In genomic region chr4:108196277-108196855, GRCm38 (mm10) we compare ENCODE assay signal across 12 mouse cellular contexts. TPM values are rescaled to one million over a fixed set of nuclear protein-coding genes. Genes with fewer than 3 reads are reported as not detected.
A peak's percentile ranks its signal among the peaks of the same experiment; 100 is the strongest.
DNase-seq lines count a peak whose midpoint lies in the region; ATAC-seq and TF ChIP-seq lines count a peak whose summit lies in the region.
"Had no signal": no experiment of that assay in that cellular context is flagged by ENCODE, and none has a peak within 500 bp of the region (broad histone marks: within the 10 kb centered on the region; RNA-seq: fewer than 3 reads in every experiment).

No protein-coding gene starts in this region.

- DNase-seq in kidney, adult 9 months: no peak
- DNase-seq in adrenal gland, postnatal 14 days: peak; percentile 61
- DNase-seq in cerebellum, postnatal 25 days: peak; percentile 80 to 83
- DNase-seq in frontal cortex, postnatal 10 days (ENCODE audit: low spot score in 2 of 2): no peak
- no peak for DNase-seq in right cerebral cortex, postnatal 10 days (ENCODE audit: low spot score in 2 of 2)
- DNase-seq in thymus, adult 2 months: no peak
- DNase-seq: lung, adult 18-20 months; thymus, postnatal 25 days had no signal

- no peak overlapping the region for H3K4me3 ChIP-seq in kidney, embryonic 15.5 days (replicated peaks)
- no peak overlapping the region for H3K4me3 ChIP-seq in heart, embryonic 15.5 days
- H3K4me3 ChIP-seq in thymus, adult 2 months (ENCODE audit: control insufficient read depth, insufficient read depth, low read length): no peak overlapping the region
- H3K4me3 ChIP-seq: neural tube, embryonic 12.5 days had no signal

- H3K36me3 ChIP-seq in kidney, embryonic 15.5 days: no peaks in the 10 kb centered on the region
- no peaks in the 10 kb centered on the region for H3K36me3 ChIP-seq in heart, embryonic 15.5 days
- no peaks in the 10 kb centered on the region for H3K36me3 ChIP-seq in thymus, adult 2 months (ENCODE audit: control insufficient read depth, insufficient read depth, low read length)
- H3K36me3 ChIP-seq: neural tube, embryonic 12.5 days had no signal

- no peak for TF ChIP-seq CTCF in thymus, adult 2 months (IDR thresholded peaks at IDR 0.05; ENCODE audit: borderline replicate concordance, control insufficient read depth, extremely low read depth, insufficient read depth, low read length, poor library complexity)

- no peaks in the 10 kb centered on the region for H3K27me3 ChIP-seq in kidney, embryonic 15.5 days
- no peaks in the 10 kb centered on the region for H3K27me3 ChIP-seq in heart, embryonic 15.5 days
- H3K27me3 ChIP-seq in thymus, adult 2 months (ENCODE audit: control insufficient read depth, insufficient read depth, low read length): no peaks in the 10 kb centered on the region
- H3K27me3 ChIP-seq: neural tube, embryonic 12.5 days had no signal

- H3K9ac ChIP-seq in kidney, embryonic 15.5 days: no peak overlapping the region
- H3K9ac ChIP-seq in heart, embryonic 15.5 days: no peak overlapping the region
- H3K9ac ChIP-seq: neural tube, embryonic 12.5 days had no signal

- 0 out of 2 replicates have a peak, but pooled peaks have one; percentile 33 for ATAC-seq in kidney, embryonic 15.5 days (replicated peaks; ENCODE audit: low FRiP score)
- ATAC-seq in heart, embryonic 15.5 days (replicated peaks; ENCODE audit: insufficient number of reproducible peaks, insufficient read depth, low FRiP score, low read depth): no peak

- WGBS in kidney, embryonic 15.5 days: 50% methylated on average over 6 of the region's 6 CpGs
- WGBS in heart, embryonic 15.5 days: 56% methylated on average over 6 of the region's 6 CpGs
- WGBS in thymus, adult 2 months: 96% methylated on average over 6 of the region's 6 CpGs

- H3K27ac ChIP-seq in kidney, embryonic 15.5 days: no peak overlapping the region
- H3K27ac ChIP-seq in heart, embryonic 15.5 days: peak overlapping the region; percentile 20; the same call in 1 of the 2 replicates
- H3K27ac ChIP-seq in thymus, adult 2 months (ENCODE audit: control insufficient read depth, insufficient read depth, low read length): no peak overlapping the region
- H3K27ac ChIP-seq: neural tube, embryonic 12.5 days had no signal

- H3K4me2 ChIP-seq in kidney, embryonic 15.5 days: no peak overlapping the region
- H3K4me2 ChIP-seq in heart, embryonic 15.5 days: no peak overlapping the region
- H3K4me2 ChIP-seq: neural tube, embryonic 12.5 days had no signal

- peaks cover 5% of the 10 kb centered on the region; the same call in 1 of the 2 replicates for H3K4me1 ChIP-seq in kidney, embryonic 15.5 days
- H3K4me1 ChIP-seq in heart, embryonic 15.5 days (replicated peaks): 0 out of 2 replicates have a peak, but pooled peaks cover 5% of the 10 kb centered on the region
- no peaks in the 10 kb centered on the region for H3K4me1 ChIP-seq in thymus, adult 2 months (replicated peaks; ENCODE audit: control insufficient read depth, insufficient read depth, low read length)
- H3K4me1 ChIP-seq: neural tube, embryonic 12.5 days had no signal

- no peak for TF ChIP-seq POLR2A in thymus, adult 2 months (IDR thresholded peaks at IDR 0.05; ENCODE audit: control insufficient read depth, extremely low read depth, insufficient read depth, low read length, poor library complexity)

- H3K9me3 ChIP-seq in kidney, embryonic 15.5 days (replicated peaks): no peaks in the 10 kb centered on the region
- no peaks in the 10 kb centered on the region for H3K9me3 ChIP-seq in heart, embryonic 15.5 days (replicated peaks)
- H3K9me3 ChIP-seq: neural tube, embryonic 12.5 days had no signal

RNA-seq across cellular contexts. Expression of gene Zyg11a, which starts 21.5 kb away (rescaled TPM):
- 0.22 and 0.26 TPM in 2 replicates for polyA plus RNA-seq in kidney, embryonic 15.5 days (2015; fragmentation: Nextera tagmentation; extraction: Ambion mirVana)
- total RNA-seq in adrenal gland, postnatal 14 days (2021): 0.79 and 1.4 TPM in 2 replicates
- polyA plus RNA-seq in heart, embryonic 15.5 days (2015; fragmentation: Nextera tagmentation; extraction: Ambion mirVana): 0.08 TPM in 1 of 2 replicates, not detected in the other
- 0.22 and 0.24 TPM in 2 replicates for polyA plus RNA-seq in thymus, adult 2 months (2012; rRNA removed)
- total RNA-seq: MEL had no signal
- polyA plus RNA-seq: neural tube, embryonic 12.5 days had no signal

RNA-seq across cellular contexts. Expression of gene Echdc2, which starts 31.1 kb away (rescaled TPM):
- 36.4 and 37.2 TPM in 2 replicates for polyA plus RNA-seq in kidney, embryonic 15.5 days (2015; fragmentation: Nextera tagmentation; extraction: Ambion mirVana)
- total RNA-seq in adrenal gland, postnatal 14 days (2021): 19.3 and 32.0 TPM in 2 replicates
- polyA plus RNA-seq in heart, embryonic 15.5 days (2015; fragmentation: Nextera tagmentation; extraction: Ambion mirVana): 19.9 and 27.2 TPM in 2 replicates
- polyA plus RNA-seq in thymus, adult 2 months (2012; rRNA removed): 9.4 and 14.7 TPM in 2 replicates
- total RNA-seq: MEL had no signal

RNA-seq across cellular contexts. Expression of gene Scp2, which starts 51.6 kb away (rescaled TPM):
- 228 and 229 TPM in 2 replicates for polyA plus RNA-seq in kidney, embryonic 15.5 days (2015; fragmentation: Nextera tagmentation; extraction: Ambion mirVana)
- 339 and 479 TPM in 2 replicates for total RNA-seq in adrenal gland, postnatal 14 days (2021)
- 171 and 190 TPM in 2 replicates for polyA plus RNA-seq in heart, embryonic 15.5 days (2015; fragmentation: Nextera tagmentation; extraction: Ambion mirVana)
- polyA plus RNA-seq in thymus, adult 2 months (2012; rRNA removed): 92.7 and 103 TPM in 2 replicates

Comparison
In these comparisons a context has a peak if more than half of its experiments do, and no peak if none do; other contexts are left out.
1. DNase-seq: peak in adrenal gland, postnatal 14 days (single experiment) and cerebellum, postnatal 25 days (2 of 2); none in kidney, adult 9 months (single experiment), frontal cortex, postnatal 10 days (0 of 2), right cerebral cortex, postnatal 10 days (0 of 2) and thymus, adult 2 months (single experiment).